Mouse (Mus musculus): Measurements from ENCODE around the gene Sh3bgrl2.

The Sh3bgrl2 gene

DNA sequence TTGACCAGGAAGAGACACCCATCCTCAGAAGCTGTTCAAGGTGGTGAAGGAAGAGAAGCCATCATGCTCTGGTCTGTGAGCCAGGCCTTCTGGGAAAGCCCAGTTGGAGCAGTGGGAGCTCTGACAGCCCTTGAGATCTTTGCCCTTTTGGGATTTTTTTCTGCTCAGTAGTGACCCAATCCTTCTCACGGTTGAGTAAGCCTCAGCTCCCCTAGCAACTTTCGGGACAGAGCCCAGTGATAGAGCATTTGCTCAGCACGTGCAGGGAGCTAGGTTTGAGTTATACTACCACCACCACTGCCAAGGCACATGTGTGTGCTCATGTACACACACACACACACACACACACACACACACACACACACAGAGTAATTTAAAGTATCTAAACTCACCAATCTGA, 131.5 kb downstream of the Sh3bgrl2 start:
- no peak for DNase-seq (ENCODE audit: low read depth, low spot score)

DNA sequence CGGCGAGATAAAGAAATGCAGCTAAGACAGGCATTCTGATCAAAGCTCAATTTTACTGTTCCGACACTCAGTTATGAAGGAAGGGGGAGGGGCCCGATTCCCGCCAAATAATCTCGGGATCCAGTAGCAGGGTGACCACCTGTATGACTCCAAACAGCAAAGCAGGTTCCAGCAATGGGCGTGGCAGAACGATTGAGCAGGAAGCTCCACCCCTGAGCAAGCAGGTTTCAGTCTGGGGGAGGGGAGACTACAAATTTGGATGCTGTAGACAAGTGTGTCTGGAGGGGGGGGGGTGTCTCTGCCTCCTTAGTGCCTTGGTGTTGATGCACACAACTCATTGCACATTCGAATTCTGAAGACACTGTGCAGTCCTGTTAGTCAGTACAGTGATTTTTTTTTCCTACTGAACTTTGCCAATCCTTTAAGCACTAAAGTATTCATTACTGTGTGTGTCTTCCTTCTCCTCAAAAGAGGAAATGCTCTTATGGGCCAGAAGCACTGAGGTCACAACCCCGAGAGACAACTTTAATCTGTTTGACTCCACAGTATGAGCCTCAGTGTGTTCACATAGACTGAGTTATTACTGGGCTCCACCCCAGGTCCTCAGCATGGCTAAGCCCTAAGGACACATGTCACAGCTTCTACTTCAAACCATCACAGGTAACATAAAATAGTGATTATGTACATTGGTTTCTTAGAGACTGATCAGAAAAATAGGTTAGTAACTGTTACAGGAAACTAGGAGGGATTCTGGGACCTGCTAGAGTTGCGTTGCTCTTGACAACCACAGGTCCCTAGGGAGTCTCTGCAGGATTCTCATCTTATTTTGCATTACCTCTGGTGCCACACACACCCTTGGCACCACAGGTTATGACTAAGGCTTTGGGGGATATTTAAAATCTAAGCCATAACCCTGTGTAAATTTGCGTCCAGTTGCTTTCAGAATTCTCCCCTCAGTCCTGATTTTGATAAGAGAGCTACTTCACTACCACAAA, 133.8 kb downstream of the Sh3bgrl2 start:
- DNase-seq (ENCODE audit: low read depth, low spot score) = no peak

DNA sequence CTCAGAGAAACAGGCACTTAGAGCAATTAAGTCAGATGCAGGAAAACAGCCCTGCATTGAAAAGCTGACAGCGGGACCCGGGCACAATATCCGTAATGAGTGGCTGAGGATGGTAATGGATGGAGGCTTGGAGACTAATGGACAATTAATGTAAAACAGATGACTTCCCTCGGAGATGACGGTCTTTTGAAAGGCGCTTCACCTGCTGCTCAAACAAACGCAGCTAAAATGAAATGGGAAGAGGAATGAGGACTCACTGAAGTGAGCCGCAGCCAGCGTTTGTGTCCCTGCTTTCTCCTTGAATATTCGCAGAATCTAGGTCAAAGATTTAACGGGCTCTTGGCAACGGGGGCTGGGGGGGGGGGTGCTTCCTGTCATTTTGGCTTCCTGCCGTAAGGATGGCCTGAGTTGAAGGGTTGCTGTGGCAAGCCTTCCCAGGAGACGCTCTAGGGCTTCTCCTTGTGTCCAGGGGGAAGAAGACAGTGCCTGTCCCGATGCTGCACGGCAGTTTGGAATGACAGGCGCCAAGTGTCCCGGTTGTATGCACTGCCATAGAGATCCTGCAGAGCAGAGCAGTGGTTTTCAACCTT, 138.5 kb downstream of the Sh3bgrl2 start:
- DNase-seq (ENCODE audit: low read depth, low spot score) = peak; percentile 39

DNA sequence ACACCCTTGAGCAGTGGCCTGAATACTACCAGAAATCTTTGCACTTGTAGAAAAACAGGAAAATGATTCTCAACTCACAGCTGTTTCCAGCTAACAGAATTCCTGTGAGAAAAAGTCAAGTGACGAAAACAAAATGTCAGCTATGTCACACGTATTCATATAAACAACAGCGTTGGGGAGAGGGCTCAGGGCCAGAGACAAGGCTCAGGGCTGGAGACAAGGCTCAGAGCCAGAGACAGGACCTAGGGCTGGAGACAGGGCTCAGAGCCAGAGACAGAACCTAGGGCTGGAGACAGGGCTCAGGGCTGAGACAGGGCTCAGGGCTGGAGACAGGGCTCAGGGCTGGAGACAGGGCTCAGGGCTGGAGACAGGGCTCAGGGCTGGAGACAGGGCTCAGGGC, 139.8 kb downstream of the Sh3bgrl2 start:
- DNase-seq (ENCODE audit: low read depth, low spot score) = no peak
